Mouse (Mus musculus) hindbrain, embryonic 12.5 days (tissue): Measurements from ENCODE around the gene Polm. TPM values are rescaled to one million over a fixed set of nuclear protein-coding genes. Genes with fewer than 3 reads are reported as not detected.
A peak's percentile ranks its signal among the peaks of the same experiment; 100 is the strongest.

ENCODE experiments used
- ATAC-seq: fragments of 200-750 bp; cut with Nextera tagmentation; 2 replicates; pipeline ENCODE4 v1.8.0; 2017; ENCODE audit warnings: moderate TSS enrichment; ENCODE audit not compliant: low FRiP score
- H3K27ac ChIP-seq: fragments of 300-500 bp; sonication (generic); 2 replicates; pipeline ENCODE4 v1.5.1; 2016; ENCODE audit warnings: mild to moderate bottlenecking
- H3K27me3 ChIP-seq: fragments of 300-500 bp; sonication (generic); 2 replicates; pipeline ENCODE4 v1.6.1; 2016; ENCODE audit warnings: mild to moderate bottlenecking
- H3K36me3 ChIP-seq: fragments of 300-500 bp; sonication (generic); 2 replicates; pipeline ENCODE4 v1.6.1; 2016; ENCODE audit warnings: mild to moderate bottlenecking
- H3K4me1 ChIP-seq: fragments of 300-500 bp; sonication (generic); 2 replicates; pipeline ENCODE4 v1.6.1; 2016
- H3K4me2 ChIP-seq: fragments of 300-500 bp; sonication (generic); replicated peaks from 2 replicates; pipeline ENCODE4 v1.6.1; 2016; ENCODE audit warnings: mild to moderate bottlenecking
- H3K4me3 ChIP-seq: fragments of 300-500 bp; sonication (generic); 2 replicates; pipeline ENCODE4 v1.5.1; 2016; ENCODE audit warnings: mild to moderate bottlenecking
- H3K9ac ChIP-seq: fragments of 300-500 bp; sonication (generic); 2 replicates; pipeline ENCODE4 v1.6.1; 2016; ENCODE audit warnings: mild to moderate bottlenecking, moderate library complexity
- H3K9me3 ChIP-seq: fragments of 300-500 bp; sonication (generic); replicated peaks from 2 replicates; pipeline ENCODE4 v1.6.1; 2016; ENCODE audit warnings: mild to moderate bottlenecking
- WGBS: fragments of 180-500 bp; shearing (Covaris S2); methylation state at CpG from one replicate; pipeline ENCODE4 v1.1.7; 2016; 5-methylcytosine and 5-hydroxymethylcytosine counted together
- polyA plus RNA-seq: library from polyadenylated mRNA; unstranded; fragments of >200 nt; fragmentation: Nextera tagmentation; extraction: Ambion mirVana; gene quantifications from 2 replicates; pipeline ENCODE4 v1.2.1, GENCODE M21; 2016

The Polm gene
- polyA plus RNA-seq, 1 experiment from 2014 or later = 8.5 TPM

- WGBS = 94% methylated on average over 12 of the region's 12 CpGs
- no peak overlapping the region for H3K4me2 ChIP-seq
Measured at GRCm38 (mm10) chr11:5868324-5868723, 30.5 kb upstream of the Polm start.

DNA sequence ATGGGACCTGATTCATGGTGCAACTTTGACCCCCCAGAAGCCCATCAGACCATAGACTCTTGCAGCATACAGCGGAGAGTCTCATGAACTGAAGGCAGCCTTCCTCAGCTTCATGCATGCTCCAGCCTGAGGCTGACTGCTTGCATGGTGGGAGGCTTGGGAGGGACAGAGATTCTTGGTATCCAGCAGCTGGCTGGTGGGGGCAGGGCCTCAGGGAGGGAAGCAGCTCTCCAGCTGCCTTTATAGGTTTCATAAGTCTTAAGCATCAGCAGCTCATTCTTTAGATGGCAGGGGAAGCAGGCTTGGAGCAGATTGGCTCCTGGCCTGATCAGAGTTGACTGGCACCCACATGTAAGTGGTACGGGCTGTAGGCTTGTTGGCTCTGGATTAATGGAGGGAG is 29.4 kb upstream of the Polm start:
- ATAC-seq = no peak
- no peak overlapping the region for H3K4me2 ChIP-seq
- no peak overlapping the region for H3K9ac ChIP-seq
- H3K36me3 ChIP-seq = peaks cover 28% of the 10 kb centered on the region
- no peak overlapping the region for H3K27ac ChIP-seq
- peaks cover 8% of the 10 kb centered on the region for H3K4me1 ChIP-seq
- 84% methylated on average over 2 of the region's 2 CpGs for WGBS
- peaks cover 21% of the 10 kb centered on the region for H3K27me3 ChIP-seq
- no peaks in the 10 kb centered on the region for H3K9me3 ChIP-seq
- H3K4me3 ChIP-seq = no peak overlapping the region

More at GRCm38 (mm10) chr11:5868324-5868723, 30.5 kb upstream of the Polm start:
- no peak overlapping the region for H3K27ac ChIP-seq
- no peak overlapping the region for H3K4me3 ChIP-seq
- H3K27me3 ChIP-seq = peaks cover 10% of the 10 kb centered on the region
- H3K9ac ChIP-seq = no peak overlapping the region
- no peaks in the 10 kb centered on the region for H3K9me3 ChIP-seq
- no peaks in the 10 kb centered on the region for H3K4me1 ChIP-seq
- ATAC-seq = no peak
- peaks cover 39% of the 10 kb centered on the region for H3K36me3 ChIP-seq

- no peaks in the 10 kb centered on the region for H3K36me3 ChIP-seq
- ATAC-seq = no peak
Measured at GRCm38 (mm10) chr11:5862394-5863105, 24.7 kb upstream of the Polm start.

GRCm38 (mm10) chr11:5861678-5862393 is 24.0 kb upstream of the Polm start, which contains the start of gene Aebp1:
Gene Aebp1 (plus strand): TSS chr11:5861947.
- peaks cover 47% of the 10 kb centered on the region for H3K27me3 ChIP-seq
- H3K4me1 ChIP-seq = peaks cover 18% of the 10 kb centered on the region
- no peak for ATAC-seq
- 2% methylated on average over 59 of the region's 59 CpGs for WGBS
- H3K36me3 ChIP-seq = no peaks in the 10 kb centered on the region
- no peaks in the 10 kb centered on the region for H3K9me3 ChIP-seq
- H3K4me2 ChIP-seq = peak within 1 kb of the TSS; percentile 60
- H3K27ac ChIP-seq = no peak within 1 kb of the TSS
- H3K4me3 ChIP-seq = peak within 1 kb of the TSS; percentile 38
- peak within 1 kb of the TSS; percentile 47 for H3K9ac ChIP-seq

More at GRCm38 (mm10) chr11:5862394-5863105, 24.7 kb upstream of the Polm start:
- H3K4me1 ChIP-seq = peaks cover 18% of the 10 kb centered on the region
- WGBS = 24% methylated on average over 15 of the region's 15 CpGs
- H3K9ac ChIP-seq = peak overlapping the region; percentile 47
- H3K4me3 ChIP-seq = peak overlapping the region; percentile 38
- peaks cover 47% of the 10 kb centered on the region for H3K27me3 ChIP-seq
- peak overlapping the region; percentile 60 for H3K4me2 ChIP-seq
- H3K27ac ChIP-seq = no peak overlapping the region
- H3K9me3 ChIP-seq = no peaks in the 10 kb centered on the region

DNA sequence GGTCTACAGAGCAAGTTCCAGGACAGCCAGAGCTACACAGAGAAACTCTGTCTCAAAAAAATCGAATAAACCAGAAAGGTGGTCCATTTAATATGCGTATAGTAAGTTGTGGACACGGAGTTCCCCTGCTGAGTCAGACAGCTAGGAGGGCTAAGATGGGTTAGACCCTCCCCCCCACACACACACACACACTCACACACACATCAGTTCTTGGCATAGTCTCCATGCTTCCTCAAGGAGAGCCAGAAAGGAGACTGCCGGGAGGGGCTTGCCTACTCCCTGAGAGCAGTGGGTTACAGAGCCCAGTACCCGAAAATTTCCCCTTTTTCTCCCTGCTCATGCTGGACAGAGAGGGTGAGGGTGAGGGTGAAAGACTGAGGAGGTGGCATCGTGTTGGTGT is 22.8 kb upstream of the Polm start:
- H3K27ac ChIP-seq = no peak overlapping the region

DNA sequence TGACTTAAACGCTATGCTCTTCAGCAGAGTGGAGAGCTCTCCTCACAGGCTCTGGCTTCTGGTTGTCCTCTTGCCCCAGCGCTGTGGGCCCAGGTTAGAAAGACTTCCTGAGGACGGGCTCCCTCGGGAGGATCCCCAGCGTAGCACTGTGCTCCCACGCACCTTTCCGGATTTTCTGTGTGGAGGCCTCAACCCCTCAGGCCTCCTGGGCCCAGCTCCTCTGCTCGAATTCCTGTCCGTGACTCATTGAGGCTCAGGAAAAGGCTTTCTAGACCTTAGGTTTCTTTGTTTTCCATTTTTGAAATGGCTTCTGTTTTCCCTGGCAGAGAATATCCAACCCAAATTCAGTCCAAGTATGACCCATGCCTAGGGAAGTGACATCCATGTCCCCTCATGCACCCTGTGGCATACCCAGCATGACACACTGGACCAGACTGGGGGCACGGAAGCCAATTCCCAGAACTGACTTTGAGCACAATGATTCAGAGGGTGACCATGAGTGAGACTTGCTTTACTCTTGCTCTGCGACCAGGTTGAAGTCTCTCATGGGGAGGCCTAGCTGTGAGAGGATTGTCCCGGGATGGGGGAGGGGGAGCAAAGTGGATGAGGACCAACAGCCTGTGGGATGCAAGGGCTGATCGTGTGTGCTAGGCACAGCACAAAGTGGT is 22.2 kb upstream of the Polm start:
- H3K27me3 ChIP-seq = peaks cover 47% of the 10 kb centered on the region
- H3K27ac ChIP-seq = no peak overlapping the region
- 85% methylated on average over 13 of the region's 13 CpGs for WGBS
- peaks cover 23% of the 10 kb centered on the region for H3K4me1 ChIP-seq
- no peak overlapping the region for H3K4me2 ChIP-seq
- H3K4me3 ChIP-seq = no peak overlapping the region
- H3K9me3 ChIP-seq = no peaks in the 10 kb centered on the region
- H3K36me3 ChIP-seq = no peaks in the 10 kb centered on the region
- no peak for ATAC-seq
- no peak overlapping the region for H3K9ac ChIP-seq

More for the DNA sequence above, 22.8 kb upstream of the Polm start:
- Histone ChIP-seq H3K36me3 (no peaks in the 10 kb centered on the region), H3K9ac (no peak overlapping the region), H3K9me3 (no peaks in the 10 kb centered on the region), H3K4me3 (no peak overlapping the region), H3K4me2 (no peak overlapping the region), H3K4me1 (peaks cover 23% of the 10 kb centered on the region), H3K27me3 (peaks cover 47% of the 10 kb centered on the region)
- 56% methylated on average over 6 of the region's 6 CpGs for WGBS
- no peak for ATAC-seq

GRCm38 (mm10) chr11:5858723-5859122 is 20.9 kb upstream of the Polm start:
- peaks cover 23% of the 10 kb centered on the region for H3K4me1 ChIP-seq
- ATAC-seq = no peak
- H3K9me3 ChIP-seq = no peaks in the 10 kb centered on the region
- H3K36me3 ChIP-seq = no peaks in the 10 kb centered on the region
- H3K4me2 ChIP-seq = no peak overlapping the region
- 86% methylated on average over 1 of the region's 1 CpGs for WGBS
- H3K4me3 ChIP-seq = no peak overlapping the region
- no peak overlapping the region for H3K9ac ChIP-seq
- H3K27me3 ChIP-seq = peaks cover 41% of the 10 kb centered on the region
- H3K27ac ChIP-seq = no peak overlapping the region

DNA sequence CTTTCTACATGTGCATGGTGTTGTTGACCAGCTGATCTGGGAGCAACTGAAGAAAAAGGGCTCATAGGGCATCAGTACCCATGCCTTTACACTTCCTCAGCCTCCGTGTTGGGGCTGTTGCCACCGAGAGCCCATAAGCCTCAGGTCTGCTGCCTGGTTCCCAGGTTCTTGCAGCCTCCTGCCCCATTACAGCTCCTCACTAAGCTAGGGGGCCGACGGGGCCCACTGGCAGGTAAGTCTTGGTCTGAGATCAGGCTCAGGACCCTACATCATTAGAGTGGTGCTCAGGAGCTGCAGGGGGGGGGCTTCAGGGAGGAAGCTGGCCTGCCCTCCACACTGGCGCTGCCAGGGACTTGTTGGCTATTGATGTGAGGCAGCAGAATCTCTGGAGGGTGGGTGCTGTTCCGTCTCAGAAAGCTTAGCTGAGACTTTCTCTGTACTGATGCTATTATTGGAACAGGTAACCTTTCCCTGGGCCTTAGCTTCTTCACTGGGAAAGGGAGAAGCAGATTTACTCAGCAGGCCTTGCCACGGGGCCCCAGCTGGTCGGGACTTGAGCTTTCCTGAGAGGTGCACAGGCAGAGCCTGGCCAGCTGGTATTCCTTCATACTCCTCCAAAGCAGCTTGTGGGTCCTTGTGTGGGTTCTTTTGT is 18.8 kb upstream of the Polm start:
- H3K4me2 ChIP-seq = no peak overlapping the region
- peaks cover 20% of the 10 kb centered on the region for H3K27me3 ChIP-seq
- ATAC-seq = no peak
- no peak overlapping the region for H3K4me3 ChIP-seq
- H3K36me3 ChIP-seq = no peaks in the 10 kb centered on the region
- WGBS = 74% methylated on average over 8 of the region's 8 CpGs
- H3K27ac ChIP-seq = no peak overlapping the region
- no peak overlapping the region for H3K9ac ChIP-seq
- peaks cover 9% of the 10 kb centered on the region for H3K4me1 ChIP-seq
- H3K9me3 ChIP-seq = no peaks in the 10 kb centered on the region

DNA sequence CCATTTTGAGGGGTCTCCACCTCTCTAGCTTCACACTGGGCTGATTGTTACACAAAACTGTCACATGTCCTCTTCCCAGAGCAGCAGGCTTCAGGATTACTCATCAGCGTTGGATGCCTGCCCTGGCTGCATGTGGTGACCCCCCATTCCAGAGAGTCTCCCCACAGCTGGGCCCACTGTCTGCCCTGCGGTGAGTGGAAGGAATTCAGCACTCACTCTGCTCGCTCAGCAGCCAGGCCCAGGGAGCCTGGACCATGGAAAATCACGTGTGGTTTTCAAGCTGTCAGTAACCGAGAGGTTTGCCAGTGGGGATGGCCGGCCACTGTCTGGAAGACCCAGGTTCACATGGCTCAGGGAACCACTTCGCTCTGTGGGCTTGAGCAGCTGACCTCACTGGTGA is 18.1 kb upstream of the Polm start:
- 39% methylated on average over 7 of the region's 7 CpGs for WGBS
- Histone ChIP-seq H3K4me3 (no peak overlapping the region), H3K4me1 (peaks cover 4% of the 10 kb centered on the region; the same call in 1 of the 2 replicates), H3K27me3 (peaks cover 13% of the 10 kb centered on the region), H3K9me3 (no peaks in the 10 kb centered on the region), H3K27ac (no peak overlapping the region), H3K4me2 (no peak overlapping the region), H3K36me3 (no peaks in the 10 kb centered on the region), H3K9ac (no peak overlapping the region)
- ATAC-seq = no peak

GRCm38 (mm10) chr11:5855481-5855880 is 17.7 kb upstream of the Polm start:
- Histone ChIP-seq H3K9ac (no peak overlapping the region), H3K27ac (no peak overlapping the region), H3K9me3 (no peaks in the 10 kb centered on the region), H3K4me2 (no peak overlapping the region), H3K4me3 (no peak overlapping the region), H3K27me3 (peaks cover 9% of the 10 kb centered on the region), H3K4me1 (peaks cover 4% of the 10 kb centered on the region; the same call in 1 of the 2 replicates), H3K36me3 (no peaks in the 10 kb centered on the region)
- ATAC-seq = no peak

- WGBS = 56% methylated on average over 1 of the region's 1 CpGs
- peaks cover 12% of the 10 kb centered on the region for H3K4me1 ChIP-seq
Measured at GRCm38 (mm10) chr11:5852314-5852713, 14.5 kb upstream of the Polm start.

More at GRCm38 (mm10) chr11:5852314-5852713, 14.5 kb upstream of the Polm start:
- Histone ChIP-seq H3K9ac (no peak overlapping the region), H3K4me2 (no peak overlapping the region), H3K4me3 (no peak overlapping the region), H3K27me3 (no peaks in the 10 kb centered on the region), H3K9me3 (no peaks in the 10 kb centered on the region), H3K27ac (no peak overlapping the region), H3K36me3 (no peaks in the 10 kb centered on the region)
- ATAC-seq = no peak
